9 mouse cellular contexts compared by ENCODE assay signal in genomic region chr19:8940526-8941133, GRCm38 (mm10). TPM values are rescaled to one million over a fixed set of nuclear protein-coding genes. Genes with fewer than 3 reads are reported as not detected.
DNase-seq lines count a peak whose midpoint lies in the region; ATAC-seq and TF ChIP-seq lines count a peak whose summit lies in the region.
"Had no signal": no experiment of that assay in that cellular context is flagged by ENCODE, and none has a peak within 500 bp of the region (broad histone marks: within the 10 kb centered on the region; RNA-seq: fewer than 3 reads in every experiment).

No protein-coding gene starts in this region.

- H3K4me3 ChIP-seq in kidney, embryonic 14.5 days (ENCODE audit: low read length): peak overlapping the region; percentile 97; the same call in 1 of the 2 replicates
- peak overlapping the region; percentile 72; the same call in 1 of the 2 replicates for H3K4me3 ChIP-seq in embryonic facial prominence, embryonic 12.5 days
- H3K4me3 ChIP-seq in hindbrain, embryonic 16.5 days (ENCODE audit: low read length): no peak overlapping the region
- no peak overlapping the region for H3K4me3 ChIP-seq in midbrain, postnatal 0 days (ENCODE audit: low read depth, low read length)

- H3K27me3 ChIP-seq in kidney, embryonic 14.5 days (ENCODE audit: control insufficient read depth, insufficient read depth, low read length): no peaks in the 10 kb centered on the region
- no peaks in the 10 kb centered on the region for H3K27me3 ChIP-seq in embryonic facial prominence, embryonic 12.5 days
- H3K27me3 ChIP-seq in hindbrain, embryonic 16.5 days (replicated peaks; ENCODE audit: control insufficient read depth, insufficient read depth, low read length): no peaks in the 10 kb centered on the region
- no peaks in the 10 kb centered on the region for H3K27me3 ChIP-seq in midbrain, postnatal 0 days (ENCODE audit: insufficient read depth, low read length)

- no peaks in the 10 kb centered on the region for H3K9me3 ChIP-seq in kidney, embryonic 14.5 days (ENCODE audit: control insufficient read depth, low read length)
- H3K9me3 ChIP-seq in embryonic facial prominence, embryonic 12.5 days: no peaks in the 10 kb centered on the region
- H3K9me3 ChIP-seq in hindbrain, embryonic 16.5 days (ENCODE audit: control insufficient read depth, low read length): no peaks in the 10 kb centered on the region
- H3K9me3 ChIP-seq in midbrain, postnatal 0 days (ENCODE audit: low read length): no peaks in the 10 kb centered on the region

- H3K9ac ChIP-seq in kidney, embryonic 14.5 days (ENCODE audit: low read depth, low read length): peak overlapping the region; percentile 99
- no peak overlapping the region for H3K9ac ChIP-seq in embryonic facial prominence, embryonic 12.5 days
- peak overlapping the region; percentile 49; the same call in 1 of the 2 replicates for H3K9ac ChIP-seq in hindbrain, embryonic 16.5 days (ENCODE audit: low read depth, low read length)
- H3K9ac ChIP-seq in midbrain, postnatal 0 days (replicated peaks; ENCODE audit: low read length, poor library complexity, severe bottlenecking): peak overlapping the region; percentile 55; the same call in 1 of the 2 replicates

- H3K36me3 ChIP-seq in kidney, embryonic 14.5 days (ENCODE audit: control insufficient read depth, insufficient read depth, low read length): peaks cover 40% of the 10 kb centered on the region
- H3K36me3 ChIP-seq in embryonic facial prominence, embryonic 12.5 days: peaks cover 49% of the 10 kb centered on the region
- peaks cover 6% of the 10 kb centered on the region for H3K36me3 ChIP-seq in hindbrain, embryonic 16.5 days (ENCODE audit: control insufficient read depth, insufficient read depth, low read length)
- H3K36me3 ChIP-seq in midbrain, postnatal 0 days (ENCODE audit: insufficient read depth, low read length): peaks cover 4% of the 10 kb centered on the region

- TF ChIP-seq CTCF in midbrain, postnatal 0 days (IDR thresholded peaks at IDR 0.05): no peak

- ATAC-seq in kidney, embryonic 14.5 days (ENCODE audit: low FRiP score, low TSS enrichment): no peak
- no peak for ATAC-seq in embryonic facial prominence, embryonic 12.5 days (ENCODE audit: insufficient number of reproducible peaks, insufficient read depth, low FRiP score, low TSS enrichment)
- no peak for ATAC-seq in hindbrain, embryonic 16.5 days
- no peak for ATAC-seq in midbrain, postnatal 0 days (ENCODE audit: low FRiP score)
- no peak for ATAC-seq in megakaryocyte-erythroid progenitor cell, adult 5-6 weeks (replicated peaks; ENCODE audit: low FRiP score, low TSS enrichment, poor library complexity, severe bottlenecking)

- 76% methylated on average over 15 of the region's 15 CpGs for WGBS in kidney, embryonic 14.5 days
- WGBS in embryonic facial prominence, embryonic 12.5 days: 78% methylated on average over 15 of the region's 15 CpGs
- WGBS in hindbrain, embryonic 16.5 days: 80% methylated on average over 15 of the region's 15 CpGs
- WGBS in midbrain, postnatal 0 days: 84% methylated on average over 15 of the region's 15 CpGs

- H3K4me2 ChIP-seq in kidney, embryonic 14.5 days (replicated peaks; ENCODE audit: low read depth, low read length): peak overlapping the region; percentile 60; the same call in 1 of the 2 replicates
- peak overlapping the region; percentile 72 for H3K4me2 ChIP-seq in embryonic facial prominence, embryonic 12.5 days (replicated peaks)
- peak overlapping the region; percentile 71 for H3K4me2 ChIP-seq in hindbrain, embryonic 16.5 days (ENCODE audit: low read length)
- H3K4me2 ChIP-seq in midbrain, postnatal 0 days (ENCODE audit: low read depth, low read length, poor library complexity, severe bottlenecking): no peak overlapping the region

- H3K4me1 ChIP-seq in kidney, embryonic 14.5 days (ENCODE audit: control insufficient read depth, insufficient read depth, low read length): peaks cover 23% of the 10 kb centered on the region
- peaks cover 30% of the 10 kb centered on the region for H3K4me1 ChIP-seq in embryonic facial prominence, embryonic 12.5 days
- peaks cover 22% of the 10 kb centered on the region for H3K4me1 ChIP-seq in hindbrain, embryonic 16.5 days (ENCODE audit: control insufficient read depth, insufficient read depth, low read depth, low read length)
- no peaks in the 10 kb centered on the region; the same call in 1 of the 2 replicates for H3K4me1 ChIP-seq in midbrain, postnatal 0 days (ENCODE audit: insufficient read depth, low read length)

- DNase-seq in kidney, postnatal 14 days: no peak
- DNase-seq in midbrain, postnatal 0 days (ENCODE audit: low spot score): no peak
- DNase-seq in layer of hippocampus, postnatal 14 days (ENCODE audit: low spot score in 2 of 2): no peak
- no peak for DNase-seq in lung, adult 18-20 months
- DNase-seq: kidney, adult 18-20 months had no signal

- peak overlapping the region; percentile 99; the same call in 1 of the 2 replicates for H3K27ac ChIP-seq in kidney, embryonic 14.5 days (ENCODE audit: low read depth, low read length)
- H3K27ac ChIP-seq in embryonic facial prominence, embryonic 12.5 days: no peak overlapping the region
- no peak overlapping the region for H3K27ac ChIP-seq in hindbrain, embryonic 16.5 days (ENCODE audit: low read depth, low read length)
- H3K27ac ChIP-seq in midbrain, postnatal 0 days (ENCODE audit: low read depth, low read length): no peak overlapping the region

RNA-seq across cellular contexts. Expression of gene Mta2, which starts 1.0 kb away (rescaled TPM):
- 45.3 and 67.2 TPM in 2 replicates for polyA plus RNA-seq in kidney, embryonic 14.5 days (2014; fragmentation: Nextera tagmentation; extraction: Ambion mirVana)
- polyA plus RNA-seq in embryonic facial prominence, embryonic 12.5 days (2016; fragmentation: Nextera tagmentation; extraction: Ambion mirVana): 202 and 211 TPM in 2 replicates
- polyA plus RNA-seq in hindbrain, embryonic 16.5 days (2015; fragmentation: Nextera tagmentation; extraction: Ambion mirVana): 91.3 and 103 TPM in 2 replicates
- total RNA-seq in midbrain, postnatal 0 days (2014; rRNA removed): 64.3 and 65.6 TPM in 2 replicates
- 73.6 and 77.9 TPM in 2 replicates for polyA plus RNA-seq in midbrain, postnatal 0 days (2015; fragmentation: Nextera tagmentation; extraction: Ambion mirVana)
- total RNA-seq in layer of hippocampus, postnatal 14 days (2021): 10 to 100 TPM; 52.4 to 56.6 TPM
- 158 and 173 TPM in 2 replicates for total RNA-seq in megakaryocyte-erythroid progenitor cell, adult 5-6 weeks (2014; fragmentation: Nextera tagmentation)
- total RNA-seq in megakaryocyte-erythroid progenitor cell, adult 5-6 weeks (2017): 205 and 206 TPM in 2 replicates

RNA-seq across cellular contexts. Expression of gene Eml3, which starts 11.3 kb away (rescaled TPM):
- 17.6 and 18.7 TPM in 2 replicates for polyA plus RNA-seq in kidney, embryonic 14.5 days (2014; fragmentation: Nextera tagmentation; extraction: Ambion mirVana)
- 29.0 and 29.7 TPM in 2 replicates for polyA plus RNA-seq in embryonic facial prominence, embryonic 12.5 days (2016; fragmentation: Nextera tagmentation; extraction: Ambion mirVana)
- polyA plus RNA-seq in hindbrain, embryonic 16.5 days (2015; fragmentation: Nextera tagmentation; extraction: Ambion mirVana): 10.3 and 11.3 TPM in 2 replicates
- 6.3 and 9.3 TPM in 2 replicates for total RNA-seq in midbrain, postnatal 0 days (2014; rRNA removed)
- 8.7 and 9.0 TPM in 2 replicates for polyA plus RNA-seq in midbrain, postnatal 0 days (2015; fragmentation: Nextera tagmentation; extraction: Ambion mirVana)
- total RNA-seq in layer of hippocampus, postnatal 14 days (2021): 10 to 100 TPM; 11.3 to 11.7 TPM
- 29.3 and 45.8 TPM in 2 replicates for total RNA-seq in megakaryocyte-erythroid progenitor cell, adult 5-6 weeks (2014; fragmentation: Nextera tagmentation)
- total RNA-seq in megakaryocyte-erythroid progenitor cell, adult 5-6 weeks (2017): 14.5 and 23.6 TPM in 2 replicates

RNA-seq across cellular contexts. Expression of gene Rom1, which starts 11.5 kb away (rescaled TPM):
- 1.2 and 2.0 TPM in 2 replicates for polyA plus RNA-seq in kidney, embryonic 14.5 days (2014; fragmentation: Nextera tagmentation; extraction: Ambion mirVana)
- 2.7 and 3.0 TPM in 2 replicates for polyA plus RNA-seq in embryonic facial prominence, embryonic 12.5 days (2016; fragmentation: Nextera tagmentation; extraction: Ambion mirVana)
- polyA plus RNA-seq in hindbrain, embryonic 16.5 days (2015; fragmentation: Nextera tagmentation; extraction: Ambion mirVana): 2.9 and 3.0 TPM in 2 replicates
- total RNA-seq in midbrain, postnatal 0 days (2014; rRNA removed): 3.0 and 6.3 TPM in 2 replicates
- 2.7 and 3.5 TPM in 2 replicates for polyA plus RNA-seq in midbrain, postnatal 0 days (2015; fragmentation: Nextera tagmentation; extraction: Ambion mirVana)
- total RNA-seq in layer of hippocampus, postnatal 14 days (2021): 1 to 10 TPM; 3.2 to 4.0 TPM
- 4.6 and 6.2 TPM in 2 replicates for total RNA-seq in megakaryocyte-erythroid progenitor cell, adult 5-6 weeks (2014; fragmentation: Nextera tagmentation)
- total RNA-seq in megakaryocyte-erythroid progenitor cell, adult 5-6 weeks (2017): 0.75 and 4.3 TPM in 2 replicates

RNA-seq across cellular contexts. Expression of gene Tut1, which starts 13.0 kb away (rescaled TPM):
- 25.1 and 31.7 TPM in 2 replicates for polyA plus RNA-seq in kidney, embryonic 14.5 days (2014; fragmentation: Nextera tagmentation; extraction: Ambion mirVana)
- polyA plus RNA-seq in embryonic facial prominence, embryonic 12.5 days (2016; fragmentation: Nextera tagmentation; extraction: Ambion mirVana): 35.6 and 38.1 TPM in 2 replicates
- polyA plus RNA-seq in hindbrain, embryonic 16.5 days (2015; fragmentation: Nextera tagmentation; extraction: Ambion mirVana): 23.9 and 26.3 TPM in 2 replicates
- total RNA-seq in midbrain, postnatal 0 days (2014; rRNA removed): 18.1 and 19.0 TPM in 2 replicates
- polyA plus RNA-seq in midbrain, postnatal 0 days (2015; fragmentation: Nextera tagmentation; extraction: Ambion mirVana): 15.1 and 18.4 TPM in 2 replicates
- 10 to 100 TPM; 15.0 to 17.3 TPM for total RNA-seq in layer of hippocampus, postnatal 14 days (2021)
- total RNA-seq in megakaryocyte-erythroid progenitor cell, adult 5-6 weeks (2014; fragmentation: Nextera tagmentation): 30.7 and 32.2 TPM in 2 replicates
- total RNA-seq in megakaryocyte-erythroid progenitor cell, adult 5-6 weeks (2017): 15.8 and 18.8 TPM in 2 replicates

RNA-seq across cellular contexts. Expression of gene B3gat3, which starts 20.5 kb away (rescaled TPM):
- polyA plus RNA-seq in kidney, embryonic 14.5 days (2014; fragmentation: Nextera tagmentation; extraction: Ambion mirVana): 33.5 and 38.8 TPM in 2 replicates
- 54.6 and 58.5 TPM in 2 replicates for polyA plus RNA-seq in embryonic facial prominence, embryonic 12.5 days (2016; fragmentation: Nextera tagmentation; extraction: Ambion mirVana)
- polyA plus RNA-seq in hindbrain, embryonic 16.5 days (2015; fragmentation: Nextera tagmentation; extraction: Ambion mirVana): 98.3 and 99.5 TPM in 2 replicates
- 111 TPM in 2 replicates for total RNA-seq in midbrain, postnatal 0 days (2014; rRNA removed)
- 95.5 and 99.7 TPM in 2 replicates for polyA plus RNA-seq in midbrain, postnatal 0 days (2015; fragmentation: Nextera tagmentation; extraction: Ambion mirVana)
- 100 to 1,000 TPM; 144 to 149 TPM for total RNA-seq in layer of hippocampus, postnatal 14 days (2021)
- 30.3 and 36.8 TPM in 2 replicates for total RNA-seq in megakaryocyte-erythroid progenitor cell, adult 5-6 weeks (2014; fragmentation: Nextera tagmentation)
- 17.6 and 17.7 TPM in 2 replicates for total RNA-seq in megakaryocyte-erythroid progenitor cell, adult 5-6 weeks (2017)

Comparison
In these comparisons a context has a peak if more than half of its experiments do, and no peak if none do; other contexts are left out.
1. H3K4me3 ChIP-seq: peak in kidney, embryonic 14.5 days (single experiment) and embryonic facial prominence, embryonic 12.5 days (single experiment); none in hindbrain, embryonic 16.5 days (single experiment) and midbrain, postnatal 0 days (single experiment).